Mouse (Mus musculus): ENCODE measurements around the gene Emx1.

Emx1 gene

DNA sequence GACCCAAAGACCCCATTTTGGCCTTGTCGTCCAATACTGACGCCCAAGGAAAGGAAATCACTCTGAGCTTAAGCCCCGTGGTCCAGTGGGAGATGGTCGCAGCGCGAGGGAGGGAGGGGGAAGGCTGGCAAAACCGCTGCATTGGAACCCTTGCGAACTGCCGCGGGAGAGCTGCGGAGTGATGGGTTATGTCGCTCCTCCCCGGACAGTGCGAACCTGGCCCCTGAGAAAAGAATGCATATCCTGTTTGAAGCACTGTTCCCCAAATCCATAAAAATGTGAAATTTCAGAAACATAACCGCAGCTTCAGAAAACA is 536 bp upstream of the Emx1 start:
- Histone ChIP-seq H3K4me3 (replicated peaks; ENCODE audit: low read length) (peak overlapping the region; percentile 72), H3K4me1 (replicated peaks; ENCODE audit: low read depth, low read length) (peaks cover 44% of the 10 kb centered on the region), H3K36me3 (ENCODE audit: insufficient read depth, low read length) (no peaks in the 10 kb centered on the region), H3K9me3 (ENCODE audit: low read length) (no peaks in the 10 kb centered on the region), H3K27me3 (ENCODE audit: insufficient read depth, low read length) (peaks cover 81% of the 10 kb centered on the region)
- TF ChIP-seq NANOG (IDR thresholded peaks at IDR 0.05; ENCODE audit: borderline replicate concordance, low read length) = no peak
- no peak for TF ChIP-seq CTCF (conservative IDR thresholded peaks at IDR 0.05; ENCODE audit: low read length)
- no peak for TF ChIP-seq POU5F1 (IDR thresholded peaks at IDR 0.05; ENCODE audit: borderline replicate concordance, low read length)

DNA sequence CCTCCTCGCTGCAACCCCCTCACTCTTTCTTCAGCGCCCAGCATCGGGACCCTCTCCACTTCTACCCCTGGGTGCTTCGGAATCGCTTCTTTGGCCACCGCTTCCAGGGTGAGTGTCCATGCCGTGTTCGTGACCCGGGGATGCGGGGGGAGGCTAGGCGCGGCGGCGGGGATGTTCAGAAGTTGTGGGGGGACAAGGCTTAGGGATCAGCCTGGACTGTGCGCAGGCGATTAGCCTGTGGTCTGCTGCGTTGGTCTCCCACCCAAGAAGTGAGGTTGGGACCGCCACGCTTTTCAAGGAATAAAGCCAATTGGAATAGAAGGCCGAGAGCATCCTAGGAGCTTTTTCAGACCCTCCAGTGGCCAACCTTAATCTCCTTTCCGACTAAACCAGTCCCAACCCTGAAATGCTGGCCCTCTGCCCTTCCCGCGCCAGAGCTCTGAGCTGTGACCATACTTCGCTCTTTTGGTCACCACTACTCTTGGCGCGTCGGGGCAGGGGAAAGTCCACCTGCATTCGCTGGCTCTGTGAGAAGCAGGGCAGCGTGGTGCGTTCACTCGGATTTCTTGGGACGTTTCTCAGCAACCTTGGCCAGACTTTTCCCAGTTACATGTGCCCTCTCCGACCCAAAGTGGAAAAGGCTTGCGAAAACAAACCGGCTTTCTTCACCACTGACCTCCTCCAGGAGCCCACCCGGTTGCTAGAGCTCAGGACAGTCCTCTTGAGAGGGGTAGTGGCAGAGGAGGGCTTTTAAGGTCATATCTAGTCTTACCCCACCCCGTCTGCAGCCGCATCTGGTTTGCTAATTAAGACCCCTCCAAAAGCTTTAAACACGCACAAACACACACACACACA is 1.2 kb downstream of the Emx1 start:
- Histone ChIP-seq H3K4me1 (replicated peaks; ENCODE audit: low read depth, low read length) (peaks cover 46% of the 10 kb centered on the region), H3K9me3 (ENCODE audit: low read length) (no peaks in the 10 kb centered on the region), H3K36me3 (ENCODE audit: insufficient read depth, low read length) (no peaks in the 10 kb centered on the region), H3K4me3 (replicated peaks; ENCODE audit: low read length) (peak overlapping the region; percentile 71), H3K27me3 (ENCODE audit: insufficient read depth, low read length) (peaks cover 94% of the 10 kb centered on the region)
- no peak for TF ChIP-seq NANOG (IDR thresholded peaks at IDR 0.05; ENCODE audit: borderline replicate concordance, low read length)
- TF ChIP-seq POU5F1 (IDR thresholded peaks at IDR 0.05; ENCODE audit: borderline replicate concordance, low read length) = no peak
- TF ChIP-seq CTCF (conservative IDR thresholded peaks at IDR 0.05; ENCODE audit: low read length) = no peak

DNA sequence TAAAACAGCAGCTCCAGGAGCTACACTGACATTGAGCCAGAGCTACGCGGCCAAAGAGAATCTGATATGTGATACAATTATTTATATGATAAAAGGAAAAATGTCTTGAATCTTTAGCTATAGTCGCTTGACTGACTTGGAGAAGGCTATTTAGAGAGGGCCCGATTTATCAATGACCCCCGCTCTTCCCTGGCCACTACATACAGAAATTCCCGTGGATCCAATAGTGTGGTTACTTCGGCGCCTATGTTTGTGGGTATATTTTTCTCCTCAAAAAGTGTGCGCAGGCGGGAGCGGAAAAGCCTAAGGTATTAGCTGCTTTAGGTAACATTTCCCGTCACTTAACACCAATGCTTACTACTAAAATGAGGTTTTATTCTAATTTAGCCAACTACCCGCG is 2.1 kb downstream of the Emx1 start:
- peaks cover 55% of the 10 kb centered on the region for H3K4me1 ChIP-seq (replicated peaks; ENCODE audit: low read depth, low read length)
- no peaks in the 10 kb centered on the region for H3K36me3 ChIP-seq (ENCODE audit: insufficient read depth, low read length)
- TF ChIP-seq POU5F1 (IDR thresholded peaks at IDR 0.05; ENCODE audit: borderline replicate concordance, low read length) (no peak), CTCF (conservative IDR thresholded peaks at IDR 0.05; ENCODE audit: low read length) (no peak), NANOG (IDR thresholded peaks at IDR 0.05; ENCODE audit: borderline replicate concordance, low read length) (no peak)
- H3K4me3 ChIP-seq (replicated peaks; ENCODE audit: low read length) = no peak overlapping the region
- no peaks in the 10 kb centered on the region for H3K9me3 ChIP-seq (ENCODE audit: low read length)
- H3K27me3 ChIP-seq (ENCODE audit: insufficient read depth, low read length) = peaks cover 96% of the 10 kb centered on the region

GRCm38 (mm10) chr6:85189911-85190591 is 2.8 kb downstream of the Emx1 start:
- H3K4me1 ChIP-seq (replicated peaks; ENCODE audit: low read depth, low read length) = peaks cover 58% of the 10 kb centered on the region
- TF ChIP-seq NANOG (IDR thresholded peaks at IDR 0.05; ENCODE audit: borderline replicate concordance, low read length) (no peak), CTCF (conservative IDR thresholded peaks at IDR 0.05; ENCODE audit: low read length) (no peak), POU5F1 (IDR thresholded peaks at IDR 0.05; ENCODE audit: borderline replicate concordance, low read length) (no peak)
- H3K9me3 ChIP-seq (ENCODE audit: low read length) = no peaks in the 10 kb centered on the region
- peak overlapping the region; percentile 23; the same call in 1 of the 2 replicates for H3K4me3 ChIP-seq (replicated peaks; ENCODE audit: low read length)
- H3K27me3 ChIP-seq (ENCODE audit: insufficient read depth, low read length) = peaks cover 97% of the 10 kb centered on the region
- no peaks in the 10 kb centered on the region for H3K36me3 ChIP-seq (ENCODE audit: insufficient read depth, low read length)

DNA sequence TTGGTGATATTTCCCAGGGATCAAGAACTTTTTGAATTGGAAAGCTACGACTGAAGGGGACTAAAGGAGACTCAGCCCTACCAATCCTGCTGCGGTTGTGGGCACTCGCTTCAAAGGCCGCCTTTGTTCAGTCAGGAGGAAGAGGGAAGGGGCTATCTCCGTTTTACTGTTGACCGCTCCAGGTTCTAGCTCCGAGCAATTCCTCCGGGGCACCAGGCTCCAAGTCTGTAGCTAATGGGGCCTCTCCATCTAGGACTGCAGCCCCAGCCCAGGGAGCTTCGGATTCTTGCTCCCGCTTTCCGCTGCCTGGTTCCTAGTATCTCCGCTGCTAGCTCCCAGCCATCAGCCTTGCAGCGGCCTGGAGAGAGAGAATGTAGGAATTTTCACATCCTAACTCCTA is 3.4 kb downstream of the Emx1 start:
- H3K36me3 ChIP-seq (ENCODE audit: insufficient read depth, low read length) = no peaks in the 10 kb centered on the region
- TF ChIP-seq NANOG (IDR thresholded peaks at IDR 0.05; ENCODE audit: borderline replicate concordance, low read length) (no peak), CTCF (conservative IDR thresholded peaks at IDR 0.05; ENCODE audit: low read length) (no peak), POU5F1 (IDR thresholded peaks at IDR 0.05; ENCODE audit: borderline replicate concordance, low read length) (no peak)
- H3K4me1 ChIP-seq (replicated peaks; ENCODE audit: low read depth, low read length) = peaks cover 53% of the 10 kb centered on the region
- H3K4me3 ChIP-seq (replicated peaks; ENCODE audit: low read length) = peak overlapping the region; percentile 23; the same call in 1 of the 2 replicates
- peaks cover 94% of the 10 kb centered on the region for H3K27me3 ChIP-seq (ENCODE audit: insufficient read depth, low read length)
- no peaks in the 10 kb centered on the region for H3K9me3 ChIP-seq (ENCODE audit: low read length)

GRCm38 (mm10) chr6:85191751-85192440 is 4.7 kb downstream of the Emx1 start:
- peaks cover 91% of the 10 kb centered on the region for H3K27me3 ChIP-seq (ENCODE audit: insufficient read depth, low read length)
- H3K36me3 ChIP-seq (ENCODE audit: insufficient read depth, low read length) = no peaks in the 10 kb centered on the region
- H3K4me3 ChIP-seq (replicated peaks; ENCODE audit: low read length) = no peak overlapping the region
- TF ChIP-seq POU5F1 (IDR thresholded peaks at IDR 0.05; ENCODE audit: borderline replicate concordance, low read length) (no peak), CTCF (conservative IDR thresholded peaks at IDR 0.05; ENCODE audit: low read length) (no peak), NANOG (IDR thresholded peaks at IDR 0.05; ENCODE audit: borderline replicate concordance, low read length) (no peak)
- peaks cover 44% of the 10 kb centered on the region for H3K4me1 ChIP-seq (replicated peaks; ENCODE audit: low read depth, low read length)
- H3K9me3 ChIP-seq (ENCODE audit: low read length) = no peaks in the 10 kb centered on the region

DNA sequence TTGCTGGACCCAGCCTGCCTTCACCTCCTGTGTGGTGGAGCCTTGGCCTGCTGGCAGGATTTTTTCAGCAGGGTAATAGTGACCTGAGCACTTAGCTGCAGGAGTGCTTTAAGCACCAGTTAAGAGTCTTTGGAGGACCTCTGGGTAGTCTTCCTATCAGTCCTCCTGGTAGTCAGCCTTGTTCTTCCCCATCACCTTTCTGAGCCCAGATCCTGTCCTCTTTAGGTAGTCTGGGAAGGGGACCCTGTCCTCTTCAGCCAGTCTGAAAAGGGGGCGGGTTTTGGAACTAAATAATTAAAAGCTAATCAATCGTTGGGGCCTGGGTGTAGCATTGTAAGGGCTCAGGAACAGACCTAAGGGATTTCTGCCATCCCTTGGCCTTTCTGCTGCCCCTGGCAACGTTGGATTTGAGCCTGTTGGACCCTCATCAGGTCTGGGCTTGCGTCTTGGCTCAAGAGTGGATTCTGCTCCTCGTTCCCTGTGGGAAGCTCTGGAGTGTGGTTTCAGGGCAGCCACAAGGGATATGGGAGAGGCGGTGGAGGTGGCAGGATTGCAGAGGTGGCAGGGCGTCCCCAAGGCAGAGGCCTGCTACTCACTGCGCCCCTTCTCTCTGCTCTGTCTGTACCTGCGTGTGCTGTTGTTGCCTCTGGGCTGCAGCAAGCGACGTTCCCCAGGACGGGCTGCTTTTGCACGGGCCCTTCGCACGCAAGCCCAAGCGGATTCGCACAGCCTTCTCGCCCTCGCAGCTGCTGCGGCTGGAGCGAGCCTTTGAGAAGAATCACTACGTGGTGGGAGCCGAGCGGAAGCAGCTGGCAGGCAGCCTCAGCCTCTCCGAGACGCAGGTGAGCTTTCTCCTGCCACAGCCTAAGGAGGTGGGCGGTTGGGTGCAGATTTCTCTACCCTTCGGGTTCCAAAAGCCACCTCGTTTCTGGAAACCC is 6.4 kb downstream of the Emx1 start:
- Histone ChIP-seq H3K4me1 (replicated peaks; ENCODE audit: low read depth, low read length) (peaks cover 35% of the 10 kb centered on the region), H3K36me3 (ENCODE audit: insufficient read depth, low read length) (no peaks in the 10 kb centered on the region), H3K4me3 (replicated peaks; ENCODE audit: low read length) (peak overlapping the region; percentile 46), H3K27me3 (ENCODE audit: insufficient read depth, low read length) (peaks cover 89% of the 10 kb centered on the region), H3K9me3 (ENCODE audit: low read length) (no peaks in the 10 kb centered on the region)
- TF ChIP-seq CTCF (conservative IDR thresholded peaks at IDR 0.05; ENCODE audit: low read length) (no peak), NANOG (IDR thresholded peaks at IDR 0.05; ENCODE audit: borderline replicate concordance, low read length) (no peak), POU5F1 (IDR thresholded peaks at IDR 0.05; ENCODE audit: borderline replicate concordance, low read length) (no peak)
